Mouse (Mus musculus) cerebellum, adult 2 months (tissue): ENCODE data around the gene Sprr2a3.
"Not testable (repeated sequence)": the region's sequence is repeated elsewhere in the genome, so short reads cannot be mapped to it uniquely, and the experiment has no call there.

Source experiments
- CTCF ChIP-seq: fragments of 200-500 bp; IDR thresholded peaks from 2 replicates; pipeline ENCODE4 v1.5.1; 2011; ENCODE audit warnings: low read depth, mild to moderate bottlenecking, control low read depth, low read length, moderate library complexity, borderline replicate concordance; ENCODE audit not compliant: insufficient read depth
- POLR2A ChIP-seq: fragments of 200-500 bp; IDR thresholded peaks from 2 replicates; pipeline ENCODE4 v1.6.1; 2011; ENCODE audit warnings: low read length, control low read depth, borderline replicate concordance; ENCODE audit not compliant: insufficient read depth

DNA sequence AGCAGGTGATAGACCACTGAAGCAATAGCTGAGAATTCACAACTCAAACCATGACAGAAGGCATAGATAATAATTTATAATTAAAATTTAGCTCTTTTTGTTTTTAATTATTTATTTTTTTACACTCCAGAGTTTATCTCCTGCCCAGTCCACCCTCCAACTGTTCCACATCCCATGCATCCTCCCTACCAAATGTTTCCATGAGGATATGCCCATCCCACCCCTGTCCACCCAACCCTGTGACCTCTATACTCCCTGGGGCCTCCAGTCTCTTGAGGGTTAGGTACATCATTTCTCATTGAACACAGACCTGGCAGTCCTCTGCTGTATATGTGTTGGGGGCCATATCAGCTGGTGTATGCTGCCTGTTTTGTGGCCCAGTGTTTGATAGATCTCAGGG lies 26.7 kb upstream of the Sprr2a3 start:
- TF ChIP-seq CTCF, POLR2A: not testable (repeated sequence)
